Mouse (Mus musculus) heart, adult 2 months (tissue): ENCODE data around the gene Gm11213.

ENCODE experiments used
- CTCF ChIP-seq: fragments of 200-600 bp; IDR thresholded peaks from 2 replicates; pipeline ENCODE4 v1.8.1; 2022; ENCODE audit warnings: antibody characterized with exemption, mild to moderate bottlenecking, moderate library complexity
- EP300 ChIP-seq: fragments of 200-500 bp; IDR thresholded peaks from 2 replicates; pipeline ENCODE4 v1.6.1; 2011; ENCODE audit warnings: low read depth, low read length, control low read depth; ENCODE audit not compliant: insufficient read depth
- POLR2A ChIP-seq: fragments of 200-500 bp; IDR thresholded peaks from 2 replicates; pipeline ENCODE4 v1.6.1; 2011; ENCODE audit warnings: mild to moderate bottlenecking, low read depth, low read length, control low read depth; ENCODE audit not compliant: insufficient read depth

GRCm38 (mm10) chr4:63625563-63626080 is 20.6 kb upstream of the Gm11213 start:
- TF ChIP-seq CTCF (no peak), POLR2A (no peak), EP300 (no peak)
